Mouse (Mus musculus) thymus, adult 2 months (tissue): ENCODE data around the gene Nr2f2.

Source experiments
- CTCF ChIP-seq: fragments of 200-500 bp; IDR thresholded peaks from 2 replicates; pipeline ENCODE4 v1.5.1; 2012; ENCODE audit warnings: mild to moderate bottlenecking, control low read depth, low read length, moderate library complexity, borderline replicate concordance; ENCODE audit not compliant: control insufficient read depth, poor library complexity, insufficient read depth; ENCODE audit errors: extremely low read depth
- POLR2A ChIP-seq: fragments of 200-500 bp; IDR thresholded peaks from 2 replicates; pipeline ENCODE4 v1.6.1; 2012; ENCODE audit warnings: mild to moderate bottlenecking, low read length, control low read depth, moderate library complexity; ENCODE audit not compliant: control insufficient read depth, poor library complexity, insufficient read depth; ENCODE audit errors: extremely low read depth

GRCm38 (mm10) chr7:70369731-70370551 lies 3.4 kb upstream of the Nr2f2 start:
- TF ChIP-seq CTCF (no peak), POLR2A (no peak)
